In genomic region chr3:101804331-101804730, GRCm38 (mm10) we compare ENCODE assay signal across 12 mouse cellular contexts. TPM values are rescaled to one million over a fixed set of nuclear protein-coding genes. Genes with fewer than 3 reads are reported as not detected.
DNase-seq lines count a peak whose midpoint lies in the region; ATAC-seq and TF ChIP-seq lines count a peak whose summit lies in the region.
"Had no signal": no experiment of that assay in that cellular context is flagged by ENCODE, and none has a peak within 500 bp of the region (broad histone marks: within the 10 kb centered on the region; RNA-seq: fewer than 3 reads in every experiment).

No protein-coding gene starts in this region.

- no peaks in the 10 kb centered on the region for H3K36me3 ChIP-seq in forebrain, embryonic 10.5 days (replicated peaks)
- H3K36me3 ChIP-seq in forebrain, embryonic 16.5 days (ENCODE audit: control insufficient read depth, insufficient read depth), result no peaks in the 10 kb centered on the region
- no peaks in the 10 kb centered on the region for H3K36me3 ChIP-seq in heart, adult 2 months (ENCODE audit: control insufficient read depth, insufficient read depth, low read length)
- H3K36me3 ChIP-seq: limb, embryonic 15.5 days had no signal

- H3K4me3 ChIP-seq in forebrain, embryonic 10.5 days, result no peak overlapping the region
- no peak overlapping the region for H3K4me3 ChIP-seq in forebrain, embryonic 16.5 days (replicated peaks; ENCODE audit: low read length)
- no peak overlapping the region for H3K4me3 ChIP-seq in heart, adult 2 months
- H3K4me3 ChIP-seq: limb, embryonic 15.5 days had no signal

- H3K4me1 ChIP-seq in forebrain, embryonic 10.5 days, result peaks cover 44% of the 10 kb centered on the region
- peaks cover 14% of the 10 kb centered on the region for H3K4me1 ChIP-seq in forebrain, embryonic 16.5 days (replicated peaks; ENCODE audit: control insufficient read depth, insufficient read depth, low read length)
- H3K4me1 ChIP-seq in heart, adult 2 months (ENCODE audit: control insufficient read depth, insufficient read depth, low read length), result peaks cover 7% of the 10 kb centered on the region

- DNase-seq in forebrain, embryonic 10.5 days (ENCODE audit: extremely low spot score, low spot score), result no peak
- DNase-seq in ES-CJ7 (ENCODE audit: low read depth, low spot score), result peak; percentile 33
- peak; percentile 56 to 74 for DNase-seq in heart, adult 2 months
- peak; percentile 80 to 85 for DNase-seq in heart, postnatal 10 days
- DNase-seq in frontal cortex, postnatal 36 days (ENCODE audit: low spot score in 2 of 2), result no peak
- DNase-seq in right cerebral cortex, postnatal 25 days, result no peak
- DNase-seq: gastrocnemius, postnatal 36 days; lung, postnatal 14 days; thymus, adult 18-20 months had no signal

- H3K79me2 ChIP-seq in heart, adult 2 months (replicated peaks; ENCODE audit: control insufficient read depth, insufficient read depth, low read length), result no peaks in the 10 kb centered on the region

- no peak overlapping the region for H3K4me2 ChIP-seq in forebrain, embryonic 16.5 days (ENCODE audit: low read length)
- H3K4me2 ChIP-seq: limb, embryonic 15.5 days; midbrain, embryonic 11.5 days had no signal

- H3K9me3 ChIP-seq in forebrain, embryonic 10.5 days, result no peaks in the 10 kb centered on the region
- no peaks in the 10 kb centered on the region for H3K9me3 ChIP-seq in forebrain, embryonic 16.5 days (ENCODE audit: control insufficient read depth, low read length)
- H3K9me3 ChIP-seq: limb, embryonic 15.5 days had no signal

- intact Hi-C loops in heart, adult 2 months (cut with DNase I), result loop anchor here (2.0 kb wide), 1 partner anchor 204 kb away; no protein-coding TSS in a partner anchor
- intact Hi-C loops in heart, postnatal 10 days (cut with DNase I), result no loop called here

- 0 out of 2 replicates have a peak, but pooled peaks have one; percentile 40 for TF ChIP-seq POLR2A in heart, adult 2 months (IDR thresholded peaks at IDR 0.05; ENCODE audit: insufficient read depth, low read depth, low read length)

- H3K27ac ChIP-seq in forebrain, embryonic 10.5 days, result peak overlapping the region; percentile 60; the same call in 1 of the 2 replicates
- no peak overlapping the region for H3K27ac ChIP-seq in forebrain, embryonic 16.5 days (ENCODE audit: low read length)
- peak overlapping the region; percentile 91 for H3K27ac ChIP-seq in heart, adult 2 months
- H3K27ac ChIP-seq: limb, embryonic 15.5 days had no signal

- H3K27me3 ChIP-seq in forebrain, embryonic 10.5 days (ENCODE audit: poor library complexity, severe bottlenecking), result peaks cover 48% of the 10 kb centered on the region
- H3K27me3 ChIP-seq in forebrain, embryonic 16.5 days (replicated peaks; ENCODE audit: control insufficient read depth, insufficient read depth, low read length), result no peaks in the 10 kb centered on the region
- no peaks in the 10 kb centered on the region for H3K27me3 ChIP-seq in heart, adult 2 months (ENCODE audit: control insufficient read depth, insufficient read depth, low read length)

- 80% methylated on average over 6 of the region's 6 CpGs for WGBS in forebrain, embryonic 10.5 days
- WGBS in forebrain, embryonic 16.5 days, result 74% methylated on average over 6 of the region's 6 CpGs
- 59% methylated on average over 6 of the region's 6 CpGs for WGBS in heart, adult 2 months

- TF ChIP-seq CTCF in heart, adult 2 months (IDR thresholded peaks at IDR 0.05), result no peak

- ATAC-seq in forebrain, embryonic 16.5 days, result no peak

- H3K9ac ChIP-seq in forebrain, embryonic 16.5 days (replicated peaks; ENCODE audit: low read depth, low read length), result no peak overlapping the region
- peak overlapping the region; percentile 55 for H3K9ac ChIP-seq in heart, adult 2 months (ENCODE audit: low read depth, low read length)
- H3K9ac ChIP-seq: limb, embryonic 15.5 days had no signal

- peak; percentile 78 for TF ChIP-seq EP300 in heart, adult 2 months (IDR thresholded peaks at IDR 0.05; ENCODE audit: insufficient read depth, low read depth, low read length)

RNA-seq across cellular contexts. Expression of gene Mab21l3, which starts 44.4 kb away (rescaled TPM):
- 0.85 and 1.1 TPM in 2 replicates for polyA plus RNA-seq in forebrain, embryonic 10.5 days (2016; fragmentation: Nextera tagmentation; extraction: Ambion mirVana)
- polyA plus RNA-seq in forebrain, embryonic 16.5 days (2015; fragmentation: Nextera tagmentation; extraction: Ambion mirVana), result 0.35 and 0.41 TPM in 2 replicates
- not detected for total RNA-seq in heart, adult 2 months (2021)
- 0.16 TPM in 1 of 2 replicates, not detected in the other for polyA plus RNA-seq in heart, adult 2 months (2012; rRNA removed)
- under 1 TPM in 1 of 2 experiments, not detected in 1; 0.12 TPM for total RNA-seq in heart, postnatal 10 days (2021)
- total RNA-seq: gastrocnemius, postnatal 36 days had no signal

Comparison
In these comparisons a context has a peak if more than half of its experiments do, and no peak if none do; other contexts are left out.
1. DNase-seq: peak in ES-CJ7 (single experiment), heart, adult 2 months (2 of 2) and heart, postnatal 10 days (2 of 2); none in forebrain, embryonic 10.5 days (single experiment), frontal cortex, postnatal 36 days (0 of 2) and right cerebral cortex, postnatal 25 days (single experiment).